Mouse (Mus musculus) neural tube, embryonic 15.5 days (tissue): Measurements from ENCODE around the gene Gm11037. TPM values are rescaled to one million over a fixed set of nuclear protein-coding genes. Genes with fewer than 3 reads are reported as not detected.

Experiments
- ATAC-seq: fragments of 200-750 bp; cut with Nextera tagmentation; 2 replicates; pipeline ENCODE4 v1.8.0; 2017; ENCODE audit warnings: mild to moderate bottlenecking, moderate TSS enrichment, moderate library complexity; ENCODE audit not compliant: low FRiP score
- H3K27ac ChIP-seq: fragments of 300-500 bp; sonication (generic); replicated peaks from 2 replicates; pipeline ENCODE4 v1.5.1; 2015; ENCODE audit warnings: mild to moderate bottlenecking, inconsistent platforms
- H3K27me3 ChIP-seq: fragments of 300-500 bp; sonication (generic); replicated peaks from 2 replicates; pipeline ENCODE4 v1.6.1; 2015; ENCODE audit warnings: inconsistent platforms
- H3K36me3 ChIP-seq: fragments of 300-500 bp; sonication (generic); 2 replicates; pipeline ENCODE4 v1.6.1; 2015; ENCODE audit warnings: inconsistent platforms
- H3K4me1 ChIP-seq: fragments of 300-500 bp; sonication (generic); 2 replicates; pipeline ENCODE4 v1.6.1; 2015; ENCODE audit warnings: inconsistent platforms
- H3K4me2 ChIP-seq: fragments of 300-500 bp; sonication (generic); 2 replicates; pipeline ENCODE4 v1.6.1; 2015; ENCODE audit warnings: inconsistent platforms, mild to moderate bottlenecking, moderate library complexity
- H3K4me3 ChIP-seq: fragments of 300-500 bp; sonication (generic); replicated peaks from 2 replicates; pipeline ENCODE4 v1.5.1; 2015; ENCODE audit warnings: mild to moderate bottlenecking, inconsistent platforms
- H3K9ac ChIP-seq: fragments of 300-500 bp; sonication (generic); replicated peaks from 2 replicates; pipeline ENCODE4 v1.6.1; 2015; ENCODE audit warnings: mild to moderate bottlenecking, inconsistent platforms
- H3K9me3 ChIP-seq: fragments of 300-500 bp; sonication (generic); replicated peaks from 2 replicates; pipeline ENCODE4 v1.6.1; 2016; ENCODE audit warnings: inconsistent platforms
- WGBS: fragments of 180-500 bp; shearing (Covaris S2); methylation state at CpG from one replicate; pipeline ENCODE4 v1.1.7; 2015; ENCODE audit warnings: mixed read lengths; 5-methylcytosine and 5-hydroxymethylcytosine counted together
- polyA plus RNA-seq: library from polyadenylated mRNA; unstranded; fragments of >200 nt; fragmentation: Nextera tagmentation; extraction: Ambion mirVana; gene quantifications from 2 replicates; pipeline ENCODE4 v1.2.1, GENCODE M21; 2015

Gene Gm11037
- polyA plus RNA-seq, 1 experiment from 2014 or later = not detected

GRCm38 (mm10) chr2:131132111-131132888 lies 997 bp upstream of the Gm11037 start:
- Histone ChIP-seq H3K36me3 (no peaks in the 10 kb centered on the region), H3K9ac (no peak overlapping the region), H3K9me3 (no peaks in the 10 kb centered on the region), H3K27me3 (0 out of 2 replicates have a peak, but pooled peaks cover 3% of the 10 kb centered on the region), H3K4me1 (peaks cover 6% of the 10 kb centered on the region), H3K4me3 (no peak overlapping the region), H3K27ac (no peak overlapping the region), H3K4me2 (no peak overlapping the region)
- ATAC-seq = no peak
- 80% methylated on average over 10 of the region's 10 CpGs for WGBS

DNA sequence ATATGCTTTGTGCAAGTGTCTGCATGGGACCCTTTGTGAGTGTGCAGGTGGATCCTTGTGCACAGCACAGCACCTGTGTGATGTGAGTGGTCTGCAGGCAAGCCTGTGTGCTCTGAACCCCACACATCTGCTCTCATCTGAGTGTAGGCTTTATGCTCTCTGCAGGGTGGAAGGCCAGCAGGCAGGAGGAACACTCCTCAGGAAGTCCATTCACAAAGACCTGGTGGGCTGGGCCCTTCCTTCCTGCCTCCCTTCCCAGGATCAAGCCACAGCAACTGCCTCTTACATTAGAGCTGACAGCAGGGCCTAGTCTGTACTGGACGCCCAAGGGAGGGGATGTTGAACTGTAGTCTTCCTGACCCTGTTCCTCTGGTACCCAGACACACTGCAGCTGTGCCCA lies 1.1 kb downstream of the Gm11037 start:
- ATAC-seq = no peak
- H3K4me2 ChIP-seq = no peak overlapping the region
- no peak overlapping the region for H3K9ac ChIP-seq
- H3K27ac ChIP-seq = no peak overlapping the region; the same call in 1 of the 2 replicates
- no peaks in the 10 kb centered on the region for H3K4me1 ChIP-seq
- H3K4me3 ChIP-seq = no peak overlapping the region
- H3K27me3 ChIP-seq = no peaks in the 10 kb centered on the region
- no peaks in the 10 kb centered on the region for H3K36me3 ChIP-seq
- WGBS = 75% methylated on average over 1 of the region's 1 CpGs
- H3K9me3 ChIP-seq = no peaks in the 10 kb centered on the region

- no peak overlapping the region for H3K27ac ChIP-seq
- H3K4me1 ChIP-seq = no peaks in the 10 kb centered on the region
- no peak overlapping the region for H3K4me3 ChIP-seq
- H3K9ac ChIP-seq = no peak overlapping the region
- no peak for ATAC-seq
- H3K36me3 ChIP-seq = no peaks in the 10 kb centered on the region
- H3K27me3 ChIP-seq = no peaks in the 10 kb centered on the region
- WGBS = 94% methylated on average over 8 of the region's 8 CpGs
- no peaks in the 10 kb centered on the region for H3K9me3 ChIP-seq
- H3K4me2 ChIP-seq = no peak overlapping the region
Observed at GRCm38 (mm10) chr2:131134826-131135400, 1.6 kb downstream of the Gm11037 start.

- ATAC-seq = no peak
- Histone ChIP-seq H3K27ac (no peak overlapping the region), H3K36me3 (no peaks in the 10 kb centered on the region), H3K4me2 (no peak overlapping the region), H3K4me1 (no peaks in the 10 kb centered on the region), H3K9ac (no peak overlapping the region), H3K27me3 (no peaks in the 10 kb centered on the region), H3K9me3 (no peaks in the 10 kb centered on the region), H3K4me3 (no peak overlapping the region)
- WGBS = 74% methylated on average over 11 of the region's 11 CpGs
Observed at GRCm38 (mm10) chr2:131135521-131136139, 2.3 kb downstream of the Gm11037 start.

DNA sequence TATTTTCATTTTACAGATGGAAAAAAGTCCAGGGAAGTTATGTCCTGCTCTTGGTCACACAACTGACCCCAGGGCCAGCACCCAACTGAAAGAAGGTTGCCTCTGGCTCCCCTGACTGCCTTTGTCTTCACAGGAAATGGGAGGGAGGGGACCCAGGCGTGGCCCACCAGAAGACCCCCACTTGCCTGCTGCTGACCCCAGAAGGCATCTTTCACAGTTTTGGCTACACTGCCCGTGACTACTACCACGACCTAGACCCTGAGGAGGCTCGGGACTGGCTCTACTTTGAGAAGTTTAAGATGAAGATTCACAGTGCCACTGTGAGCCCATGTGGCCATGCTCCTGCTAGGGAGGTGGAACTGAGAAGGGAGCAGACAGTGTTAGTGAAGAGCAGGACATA lies 5.0 kb downstream of the Gm11037 start:
- Histone ChIP-seq H3K4me2 (no peak overlapping the region), H3K27ac (no peak overlapping the region), H3K9ac (no peak overlapping the region), H3K4me1 (no peaks in the 10 kb centered on the region; the same call in 1 of the 2 replicates), H3K27me3 (no peaks in the 10 kb centered on the region), H3K4me3 (no peak overlapping the region), H3K9me3 (no peaks in the 10 kb centered on the region), H3K36me3 (no peaks in the 10 kb centered on the region)
- 81% methylated on average over 4 of the region's 4 CpGs for WGBS
- ATAC-seq = no peak

- Histone ChIP-seq H3K9ac (no peak overlapping the region), H3K27me3 (no peaks in the 10 kb centered on the region), H3K4me2 (no peak overlapping the region), H3K4me3 (no peak overlapping the region), H3K9me3 (no peaks in the 10 kb centered on the region), H3K4me1 (no peaks in the 10 kb centered on the region; the same call in 1 of the 2 replicates), H3K36me3 (0 out of 2 replicates have a peak, but pooled peaks cover 4% of the 10 kb centered on the region), H3K27ac (no peak overlapping the region)
- 86% methylated on average over 7 of the region's 7 CpGs for WGBS
- ATAC-seq = no peak
Observed at GRCm38 (mm10) chr2:131138760-131139159, 5.5 kb downstream of the Gm11037 start.

DNA sequence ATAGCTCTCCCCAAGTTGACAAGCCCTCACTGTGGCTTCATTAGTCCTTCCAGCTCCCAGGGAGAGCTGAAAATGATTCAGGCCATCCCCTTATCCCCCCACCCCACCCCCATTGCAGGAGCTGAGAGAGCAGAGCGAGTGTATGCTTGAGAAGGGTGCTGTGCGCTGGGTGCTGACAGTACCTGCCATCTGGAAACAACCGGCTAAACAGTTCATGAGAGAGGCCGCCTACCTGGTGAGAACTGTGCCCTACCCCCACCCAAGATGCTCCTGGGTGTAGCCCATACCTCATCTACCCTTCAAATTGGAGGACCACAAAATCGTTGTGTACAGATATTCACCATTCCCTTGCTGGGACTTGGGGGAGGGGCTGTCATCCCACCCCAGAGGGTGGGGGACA lies 6.0 kb downstream of the Gm11037 start:
- H3K27me3 ChIP-seq = no peaks in the 10 kb centered on the region
- peaks cover 7% of the 10 kb centered on the region for H3K36me3 ChIP-seq
- H3K4me2 ChIP-seq = no peak overlapping the region
- WGBS = 94% methylated on average over 5 of the region's 5 CpGs
- H3K4me1 ChIP-seq = no peaks in the 10 kb centered on the region; the same call in 1 of the 2 replicates
- H3K9ac ChIP-seq = no peak overlapping the region
- H3K9me3 ChIP-seq = no peaks in the 10 kb centered on the region
- H3K27ac ChIP-seq = no peak overlapping the region
- no peak overlapping the region for H3K4me3 ChIP-seq
- ATAC-seq = no peak

- Histone ChIP-seq H3K4me2 (no peak overlapping the region), H3K9me3 (no peaks in the 10 kb centered on the region), H3K27me3 (no peaks in the 10 kb centered on the region), H3K9ac (no peak overlapping the region), H3K4me1 (no peaks in the 10 kb centered on the region; the same call in 1 of the 2 replicates), H3K36me3 (peaks cover 14% of the 10 kb centered on the region), H3K4me3 (no peak overlapping the region), H3K27ac (no peak overlapping the region)
- ATAC-seq = no peak
- 61% methylated on average over 5 of the region's 5 CpGs for WGBS
Observed at GRCm38 (mm10) chr2:131139886-131140532, 6.7 kb downstream of the Gm11037 start.

GRCm38 (mm10) chr2:131140533-131140905 lies 7.2 kb downstream of the Gm11037 start:
- no peak overlapping the region for H3K27ac ChIP-seq

GRCm38 (mm10) chr2:131141336-131141986 lies 8.2 kb downstream of the Gm11037 start:
- Histone ChIP-seq H3K9ac (no peak overlapping the region), H3K4me1 (no peaks in the 10 kb centered on the region; the same call in 1 of the 2 replicates), H3K27me3 (no peaks in the 10 kb centered on the region), H3K36me3 (peaks cover 27% of the 10 kb centered on the region), H3K4me3 (no peak overlapping the region), H3K4me2 (no peak overlapping the region), H3K27ac (no peak overlapping the region), H3K9me3 (no peaks in the 10 kb centered on the region)
- 92% methylated on average over 8 of the region's 8 CpGs for WGBS
- no peak for ATAC-seq

More at GRCm38 (mm10) chr2:131140533-131140905, 7.2 kb downstream of the Gm11037 start:
- H3K27me3 ChIP-seq = no peaks in the 10 kb centered on the region
- WGBS = 80% methylated on average over 5 of the region's 5 CpGs
- H3K9ac ChIP-seq = no peak overlapping the region
- H3K36me3 ChIP-seq = peaks cover 18% of the 10 kb centered on the region
- H3K4me2 ChIP-seq = no peak overlapping the region
- H3K4me3 ChIP-seq = no peak overlapping the region
- no peaks in the 10 kb centered on the region; the same call in 1 of the 2 replicates for H3K4me1 ChIP-seq
- no peak for ATAC-seq
- no peaks in the 10 kb centered on the region for H3K9me3 ChIP-seq

DNA sequence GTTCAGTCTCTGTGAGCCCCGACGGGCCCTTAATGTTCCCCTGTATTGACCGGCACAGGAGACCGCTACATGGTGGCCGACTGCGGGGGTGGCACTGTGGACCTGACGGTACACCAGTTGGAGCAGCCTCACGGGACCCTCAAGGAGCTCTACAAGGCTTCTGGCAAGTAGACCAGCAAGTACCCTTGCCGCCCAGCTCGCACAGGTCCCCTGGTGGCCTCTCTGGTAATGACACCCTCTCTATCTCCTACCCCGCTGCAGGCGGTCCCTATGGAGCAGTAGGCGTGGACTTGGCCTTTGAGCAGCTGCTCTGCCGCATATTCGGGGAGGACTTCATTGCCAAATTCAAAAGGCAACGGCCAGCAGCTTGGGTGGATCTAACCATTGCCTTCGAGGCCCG lies 9.3 kb downstream of the Gm11037 start:
- H3K4me2 ChIP-seq = no peak overlapping the region; the same call in 1 of the 2 replicates
- no peak overlapping the region for H3K4me3 ChIP-seq
- no peaks in the 10 kb centered on the region for H3K27me3 ChIP-seq
- H3K36me3 ChIP-seq = peaks cover 38% of the 10 kb centered on the region
- ATAC-seq = peak; percentile 14; the same call in 1 of the 2 replicates
- H3K9ac ChIP-seq = no peak overlapping the region
- WGBS = 27% methylated on average over 18 of the region's 18 CpGs
- H3K27ac ChIP-seq = no peak overlapping the region
- no peaks in the 10 kb centered on the region for H3K9me3 ChIP-seq
- H3K4me1 ChIP-seq = no peaks in the 10 kb centered on the region; the same call in 1 of the 2 replicates
